Mouse (Mus musculus): Measurements from ENCODE around the gene Crtc2. TPM values are rescaled to one million over a fixed set of nuclear protein-coding genes. Genes with fewer than 3 reads are reported as not detected.

The Crtc2 gene
- polyA plus RNA-seq, 1 experiment from 2014 or later, result 10.7 TPM

- Histone ChIP-seq H3K4me3 (ENCODE audit: low read depth, low read length) (peak within 1 kb of the TSS; percentile 85), H3K4me2 (ENCODE audit: low read length) (peak within 1 kb of the TSS; percentile 86), H3K9ac (ENCODE audit: low read length) (peak within 1 kb of the TSS; percentile 83), H3K27me3 (replicated peaks; ENCODE audit: control insufficient read depth, insufficient read depth, low read length) (no peaks in the 10 kb centered on the region), H3K36me3 (ENCODE audit: control insufficient read depth, insufficient read depth, low read length) (peaks cover 27% of the 10 kb centered on the region), H3K27ac (ENCODE audit: low read depth, low read length) (peak within 1 kb of the TSS; percentile 90), H3K9me3 (replicated peaks; ENCODE audit: control insufficient read depth, low read length) (no peaks in the 10 kb centered on the region), H3K4me1 (ENCODE audit: control insufficient read depth, insufficient read depth, low read length) (0 out of 2 replicates have a peak, but pooled peaks cover 5% of the 10 kb centered on the region)
- WGBS, result under 1% methylated on average over 60 of the region's 61 CpGs
- ATAC-seq, result peak; percentile 99
- DNase-seq (ENCODE audit: low spot score), result peak; percentile 97
Observed at GRCm38 (mm10) chr3:90231507-90232333, 22.2 kb upstream of the Crtc2 start, which contains the start of gene Jtb. TSS of gene Jtb (plus strand) at chr3:90231597.

GRCm38 (mm10) chr3:90241251-90241650 is 12.7 kb upstream of the Crtc2 start:
- Histone ChIP-seq H3K27ac (ENCODE audit: low read depth, low read length) (no peak overlapping the region), H3K4me1 (ENCODE audit: control insufficient read depth, insufficient read depth, low read length) (peaks cover 11% of the 10 kb centered on the region; the same call in 1 of the 2 replicates), H3K36me3 (ENCODE audit: control insufficient read depth, insufficient read depth, low read length) (peaks cover 4% of the 10 kb centered on the region), H3K27me3 (replicated peaks; ENCODE audit: control insufficient read depth, insufficient read depth, low read length) (no peaks in the 10 kb centered on the region), H3K9me3 (replicated peaks; ENCODE audit: control insufficient read depth, low read length) (no peaks in the 10 kb centered on the region), H3K4me3 (ENCODE audit: low read depth, low read length) (no peak overlapping the region), H3K4me2 (ENCODE audit: low read length) (no peak overlapping the region), H3K9ac (ENCODE audit: low read length) (no peak overlapping the region)
- no peak for DNase-seq (ENCODE audit: low spot score)
- ATAC-seq, result no peak
- 94% methylated on average over 2 of the region's 2 CpGs for WGBS

GRCm38 (mm10) chr3:90241669-90242358 is 12.1 kb upstream of the Crtc2 start:
- WGBS, result 87% methylated on average over 10 of the region's 10 CpGs
- no peak for ATAC-seq
- Histone ChIP-seq H3K4me2 (ENCODE audit: low read length) (no peak overlapping the region), H3K9ac (ENCODE audit: low read length) (no peak overlapping the region), H3K27ac (ENCODE audit: low read depth, low read length) (no peak overlapping the region), H3K36me3 (ENCODE audit: control insufficient read depth, insufficient read depth, low read length) (no peaks in the 10 kb centered on the region), H3K9me3 (replicated peaks; ENCODE audit: control insufficient read depth, low read length) (no peaks in the 10 kb centered on the region), H3K27me3 (replicated peaks; ENCODE audit: control insufficient read depth, insufficient read depth, low read length) (no peaks in the 10 kb centered on the region), H3K4me1 (ENCODE audit: control insufficient read depth, insufficient read depth, low read length) (peaks cover 11% of the 10 kb centered on the region; the same call in 1 of the 2 replicates), H3K4me3 (ENCODE audit: low read depth, low read length) (no peak overlapping the region)
- no peak for DNase-seq (ENCODE audit: low spot score)

- no peaks in the 10 kb centered on the region for H3K36me3 ChIP-seq (ENCODE audit: control insufficient read depth, insufficient read depth, low read length)
- H3K4me2 ChIP-seq (ENCODE audit: low read length), result peak within 1 kb of the TSS; percentile 53
- DNase-seq (ENCODE audit: low spot score), result peak; percentile 92
- H3K27me3 ChIP-seq (replicated peaks; ENCODE audit: control insufficient read depth, insufficient read depth, low read length), result no peaks in the 10 kb centered on the region
- peaks cover 14% of the 10 kb centered on the region for H3K4me1 ChIP-seq (ENCODE audit: control insufficient read depth, insufficient read depth, low read length)
- H3K9ac ChIP-seq (ENCODE audit: low read length), result peak within 1 kb of the TSS; percentile 22; the same call in 1 of the 2 replicates
- ATAC-seq, result peak; percentile 77
- no peaks in the 10 kb centered on the region for H3K9me3 ChIP-seq (replicated peaks; ENCODE audit: control insufficient read depth, low read length)
- under 1% methylated on average over 19 of the region's 19 CpGs for WGBS
- H3K27ac ChIP-seq (ENCODE audit: low read depth, low read length), result 0 out of 2 replicates have a peak within 1 kb of the TSS, but pooled peaks have one; percentile 4
- H3K4me3 ChIP-seq (ENCODE audit: low read depth, low read length), result peak within 1 kb of the TSS; percentile 29
Observed at GRCm38 (mm10) chr3:90242984-90243775, 10.8 kb upstream of the Crtc2 start, which contains the start of gene Creb3l4. TSS of gene Creb3l4 (minus strand) at chr3:90243512.

GRCm38 (mm10) chr3:90245406-90245805 is 8.6 kb upstream of the Crtc2 start:
- no peak for DNase-seq (ENCODE audit: low spot score)
- peaks cover 18% of the 10 kb centered on the region for H3K4me1 ChIP-seq (ENCODE audit: control insufficient read depth, insufficient read depth, low read length)
- no peak overlapping the region for H3K4me3 ChIP-seq (ENCODE audit: low read depth, low read length)
- no peak for ATAC-seq
- H3K9ac ChIP-seq (ENCODE audit: low read length), result no peak overlapping the region
- no peaks in the 10 kb centered on the region for H3K9me3 ChIP-seq (replicated peaks; ENCODE audit: control insufficient read depth, low read length)
- H3K4me2 ChIP-seq (ENCODE audit: low read length), result no peak overlapping the region
- no peak overlapping the region for H3K27ac ChIP-seq (ENCODE audit: low read depth, low read length)
- H3K36me3 ChIP-seq (ENCODE audit: control insufficient read depth, insufficient read depth, low read length), result no peaks in the 10 kb centered on the region
- H3K27me3 ChIP-seq (replicated peaks; ENCODE audit: control insufficient read depth, insufficient read depth, low read length), result no peaks in the 10 kb centered on the region
- 57% methylated on average over 2 of the region's 2 CpGs for WGBS

- Histone ChIP-seq H3K9ac (ENCODE audit: low read length) (peak overlapping the region; percentile 66), H3K4me2 (ENCODE audit: low read length) (peak overlapping the region; percentile 91), H3K36me3 (ENCODE audit: control insufficient read depth, insufficient read depth, low read length) (peaks cover 8% of the 10 kb centered on the region; the same call in 1 of the 2 replicates), H3K9me3 (replicated peaks; ENCODE audit: control insufficient read depth, low read length) (no peaks in the 10 kb centered on the region), H3K27me3 (replicated peaks; ENCODE audit: control insufficient read depth, insufficient read depth, low read length) (no peaks in the 10 kb centered on the region), H3K4me3 (ENCODE audit: low read depth, low read length) (peak overlapping the region; percentile 55), H3K4me1 (ENCODE audit: control insufficient read depth, insufficient read depth, low read length) (peaks cover 17% of the 10 kb centered on the region), H3K27ac (ENCODE audit: low read depth, low read length) (peak overlapping the region; percentile 84)
- ATAC-seq (no peak; the same call in 1 of the 2 replicates), DNase-seq (ENCODE audit: low spot score) (no peak)
- 3% methylated on average over 3 of the region's 3 CpGs for WGBS
Observed at GRCm38 (mm10) chr3:90247630-90247959, 6.4 kb upstream of the Crtc2 start.

GRCm38 (mm10) chr3:90247960-90248745 is 5.8 kb upstream of the Crtc2 start, which contains the start of gene Slc39a1:
TSS of gene Slc39a1 (plus strand) at chr3:90248172.
- WGBS, result under 1% methylated on average over 35 of the region's 44 CpGs
- Histone ChIP-seq H3K36me3 (ENCODE audit: control insufficient read depth, insufficient read depth, low read length) (peaks cover 8% of the 10 kb centered on the region; the same call in 1 of the 2 replicates), H3K4me3 (ENCODE audit: low read depth, low read length) (peak within 1 kb of the TSS; percentile 55), H3K4me2 (ENCODE audit: low read length) (peak within 1 kb of the TSS; percentile 91), H3K9me3 (replicated peaks; ENCODE audit: control insufficient read depth, low read length) (no peaks in the 10 kb centered on the region), H3K9ac (ENCODE audit: low read length) (peak within 1 kb of the TSS; percentile 66), H3K27ac (ENCODE audit: low read depth, low read length) (peak within 1 kb of the TSS; percentile 84), H3K27me3 (replicated peaks; ENCODE audit: control insufficient read depth, insufficient read depth, low read length) (no peaks in the 10 kb centered on the region), H3K4me1 (ENCODE audit: control insufficient read depth, insufficient read depth, low read length) (peaks cover 11% of the 10 kb centered on the region)
- peak; percentile 99 for DNase-seq (ENCODE audit: low spot score)
- peak; percentile 96 for ATAC-seq

- H3K9ac ChIP-seq (ENCODE audit: low read length), result peak overlapping the region; percentile 66
- no peaks in the 10 kb centered on the region for H3K9me3 ChIP-seq (replicated peaks; ENCODE audit: control insufficient read depth, low read length)
- H3K27ac ChIP-seq (ENCODE audit: low read depth, low read length), result peak overlapping the region; percentile 61; the same call in 1 of the 2 replicates
- H3K4me2 ChIP-seq (ENCODE audit: low read length), result peak overlapping the region; percentile 91
- DNase-seq (ENCODE audit: low spot score) (peak; percentile 5), ATAC-seq (no peak)
- H3K4me3 ChIP-seq (ENCODE audit: low read depth, low read length), result peak overlapping the region; percentile 55
- no peaks in the 10 kb centered on the region for H3K27me3 ChIP-seq (replicated peaks; ENCODE audit: control insufficient read depth, insufficient read depth, low read length)
- peaks cover 8% of the 10 kb centered on the region for H3K4me1 ChIP-seq (ENCODE audit: control insufficient read depth, insufficient read depth, low read length)
- WGBS, result 7% methylated on average over 10 of the region's 10 CpGs
- peaks cover 8% of the 10 kb centered on the region; the same call in 1 of the 2 replicates for H3K36me3 ChIP-seq (ENCODE audit: control insufficient read depth, insufficient read depth, low read length)
Observed at GRCm38 (mm10) chr3:90248746-90249100, 5.2 kb upstream of the Crtc2 start.
